Mouse (Mus musculus): Measurements from ENCODE around the gene Rnf208. TPM values are rescaled to one million over a fixed set of nuclear protein-coding genes. Genes with fewer than 3 reads are reported as not detected.

The Rnf208 gene
- polyA plus RNA-seq, 1 experiment from 2014 or later, result 80.4 TPM

GRCm38 (mm10) chr2:25226864-25227263 is 15.2 kb upstream of the Rnf208 start:
- Histone ChIP-seq H3K36me3 (peaks cover 1% of the 10 kb centered on the region; the same call in 1 of the 2 replicates), H3K4me1 (peaks cover 25% of the 10 kb centered on the region), H3K9ac (replicated peaks) (no peak overlapping the region), H3K9me3 (no peaks in the 10 kb centered on the region), H3K27me3 (no peaks in the 10 kb centered on the region), H3K4me3 (no peak overlapping the region), H3K4me2 (replicated peaks) (no peak overlapping the region), H3K27ac (replicated peaks) (no peak overlapping the region)
- no peak for ATAC-seq (replicated peaks)
- WGBS, result 87% methylated on average over 5 of the region's 5 CpGs

GRCm38 (mm10) chr2:25227406-25227805 is 14.6 kb upstream of the Rnf208 start:
- Histone ChIP-seq H3K9ac (replicated peaks) (no peak overlapping the region), H3K4me2 (replicated peaks) (no peak overlapping the region), H3K4me1 (peaks cover 25% of the 10 kb centered on the region), H3K4me3 (no peak overlapping the region), H3K36me3 (no peaks in the 10 kb centered on the region), H3K27me3 (no peaks in the 10 kb centered on the region), H3K27ac (replicated peaks) (no peak overlapping the region), H3K9me3 (no peaks in the 10 kb centered on the region)
- no peak for ATAC-seq (replicated peaks)
- 92% methylated on average over 4 of the region's 4 CpGs for WGBS

DNA sequence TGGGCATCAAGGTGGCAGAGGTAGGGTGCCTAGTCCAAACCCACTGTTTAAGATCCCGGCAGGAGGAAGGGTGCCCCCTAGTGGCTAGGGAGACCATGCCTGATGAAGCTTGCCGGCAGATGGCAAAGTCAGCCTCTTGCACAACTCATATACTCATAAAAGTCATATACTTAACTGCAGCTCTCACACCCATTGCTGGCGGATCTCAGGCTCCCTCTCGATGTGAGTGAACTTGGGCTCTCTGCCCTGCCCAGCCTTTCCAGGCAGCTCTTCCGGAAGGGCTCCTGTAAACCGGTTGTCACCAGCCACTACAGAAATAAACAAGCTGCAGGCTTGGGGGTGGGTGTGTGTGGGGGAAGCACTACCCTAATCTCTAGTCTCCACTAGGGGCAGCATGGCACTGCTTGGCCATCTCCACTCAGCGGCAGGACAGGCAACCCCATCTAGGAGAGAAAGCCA is 13.6 kb upstream of the Rnf208 start:
- H3K4me3 ChIP-seq, result peak overlapping the region; percentile 16
- ATAC-seq (replicated peaks), result no peak
- WGBS, result under 1% methylated on average over 7 of the region's 7 CpGs
- peaks cover 21% of the 10 kb centered on the region for H3K4me1 ChIP-seq
- H3K4me2 ChIP-seq (replicated peaks), result peak overlapping the region; percentile 36
- peak overlapping the region; percentile 26; the same call in 1 of the 2 replicates for H3K9ac ChIP-seq (replicated peaks)
- H3K36me3 ChIP-seq, result no peaks in the 10 kb centered on the region
- H3K9me3 ChIP-seq, result no peaks in the 10 kb centered on the region
- no peaks in the 10 kb centered on the region for H3K27me3 ChIP-seq
- H3K27ac ChIP-seq (replicated peaks), result peak overlapping the region; percentile 72

DNA sequence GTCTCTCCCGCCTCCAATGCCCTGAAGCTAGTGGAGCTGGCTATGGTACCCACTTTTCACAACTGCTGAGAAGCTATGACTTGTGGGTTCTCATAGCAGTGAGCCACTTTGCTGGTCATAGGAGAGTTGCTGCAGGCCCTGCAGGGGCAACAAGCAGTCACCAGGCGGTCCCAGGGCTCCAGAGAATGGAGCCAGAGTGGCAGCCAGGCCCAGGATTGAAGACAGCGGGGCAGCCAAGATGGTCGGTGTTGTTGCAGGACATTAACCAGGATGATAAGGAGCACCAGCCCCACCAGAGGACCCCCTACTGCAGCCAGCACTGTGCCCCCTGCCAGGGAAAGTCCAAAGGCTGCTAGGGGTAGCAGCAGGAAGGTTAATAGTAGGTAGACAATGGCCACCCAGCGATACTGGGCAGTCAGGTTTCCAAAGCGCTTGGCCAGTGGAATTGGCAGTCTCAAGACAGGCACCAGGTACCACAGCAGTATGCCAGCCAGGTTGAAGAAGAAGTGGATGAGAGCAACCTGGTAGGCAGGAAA is 13.0 kb upstream of the Rnf208 start:
- no peak for ATAC-seq (replicated peaks)
- Histone ChIP-seq H3K4me3 (no peak overlapping the region), H3K9me3 (no peaks in the 10 kb centered on the region), H3K9ac (replicated peaks) (no peak overlapping the region), H3K27ac (replicated peaks) (0 out of 2 replicates have a peak overlapping the region, but pooled peaks have one; percentile 72), H3K4me1 (peaks cover 17% of the 10 kb centered on the region), H3K36me3 (no peaks in the 10 kb centered on the region), H3K4me2 (replicated peaks) (peak overlapping the region; percentile 36; the same call in 1 of the 2 replicates), H3K27me3 (no peaks in the 10 kb centered on the region)
- 71% methylated on average over 6 of the region's 6 CpGs for WGBS

GRCm38 (mm10) chr2:25229582-25229981 is 12.5 kb upstream of the Rnf208 start:
- ATAC-seq (replicated peaks), result no peak
- no peaks in the 10 kb centered on the region for H3K27me3 ChIP-seq
- H3K27ac ChIP-seq (replicated peaks), result no peak overlapping the region
- WGBS, result 82% methylated on average over 5 of the region's 5 CpGs
- peaks cover 17% of the 10 kb centered on the region for H3K4me1 ChIP-seq
- H3K4me2 ChIP-seq (replicated peaks), result no peak overlapping the region
- H3K9me3 ChIP-seq, result no peaks in the 10 kb centered on the region
- no peaks in the 10 kb centered on the region for H3K36me3 ChIP-seq
- H3K9ac ChIP-seq (replicated peaks), result no peak overlapping the region
- no peak overlapping the region for H3K4me3 ChIP-seq

- peaks cover 13% of the 10 kb centered on the region for H3K4me1 ChIP-seq
- no peaks in the 10 kb centered on the region for H3K27me3 ChIP-seq
- no peak overlapping the region for H3K4me3 ChIP-seq
- no peaks in the 10 kb centered on the region for H3K36me3 ChIP-seq
- ATAC-seq (replicated peaks), result no peak
- 90% methylated on average over 7 of the region's 7 CpGs for WGBS
- H3K27ac ChIP-seq (replicated peaks), result no peak overlapping the region
- H3K4me2 ChIP-seq (replicated peaks), result no peak overlapping the region
- no peaks in the 10 kb centered on the region for H3K9me3 ChIP-seq
- no peak overlapping the region for H3K9ac ChIP-seq (replicated peaks)
Observed at GRCm38 (mm10) chr2:25230581-25230980, 11.5 kb upstream of the Rnf208 start.

GRCm38 (mm10) chr2:25231038-25231437 is 11.0 kb upstream of the Rnf208 start:
- Histone ChIP-seq H3K27me3 (no peaks in the 10 kb centered on the region), H3K4me2 (replicated peaks) (no peak overlapping the region), H3K9ac (replicated peaks) (no peak overlapping the region), H3K9me3 (no peaks in the 10 kb centered on the region), H3K4me3 (no peak overlapping the region), H3K4me1 (peaks cover 8% of the 10 kb centered on the region; the same call in 1 of the 2 replicates), H3K36me3 (no peaks in the 10 kb centered on the region), H3K27ac (replicated peaks) (no peak overlapping the region)
- WGBS, result 53% methylated on average over 12 of the region's 12 CpGs
- ATAC-seq (replicated peaks), result no peak

DNA sequence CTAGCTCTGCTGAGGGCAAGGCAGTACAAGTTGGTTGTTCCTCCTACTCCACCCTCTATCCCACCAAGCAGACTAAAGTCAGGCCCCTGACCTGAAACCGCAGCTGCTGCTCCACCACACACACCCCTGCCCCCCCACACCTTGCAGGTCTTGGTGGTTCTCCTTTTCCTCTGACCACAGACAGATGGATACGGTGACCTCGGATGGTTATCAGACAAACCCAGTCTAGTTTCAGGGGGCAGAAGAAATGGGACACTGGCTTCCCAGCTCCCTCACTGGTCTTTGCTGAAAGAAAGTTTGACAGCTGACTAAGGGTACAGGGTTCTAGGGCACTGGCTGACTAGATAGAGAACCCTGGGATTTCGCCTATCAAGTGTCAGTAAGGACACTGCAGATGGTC is 8.6 kb upstream of the Rnf208 start:
- H3K27me3 ChIP-seq, result peaks cover 5% of the 10 kb centered on the region; the same call in 1 of the 2 replicates
- no peak overlapping the region for H3K4me2 ChIP-seq (replicated peaks)
- ATAC-seq (replicated peaks), result no peak
- peaks cover 6% of the 10 kb centered on the region; the same call in 1 of the 2 replicates for H3K4me1 ChIP-seq
- no peaks in the 10 kb centered on the region for H3K9me3 ChIP-seq
- H3K27ac ChIP-seq (replicated peaks), result no peak overlapping the region
- H3K36me3 ChIP-seq, result no peaks in the 10 kb centered on the region
- H3K9ac ChIP-seq (replicated peaks), result no peak overlapping the region
- WGBS, result 75% methylated on average over 4 of the region's 4 CpGs
- H3K4me3 ChIP-seq, result no peak overlapping the region

DNA sequence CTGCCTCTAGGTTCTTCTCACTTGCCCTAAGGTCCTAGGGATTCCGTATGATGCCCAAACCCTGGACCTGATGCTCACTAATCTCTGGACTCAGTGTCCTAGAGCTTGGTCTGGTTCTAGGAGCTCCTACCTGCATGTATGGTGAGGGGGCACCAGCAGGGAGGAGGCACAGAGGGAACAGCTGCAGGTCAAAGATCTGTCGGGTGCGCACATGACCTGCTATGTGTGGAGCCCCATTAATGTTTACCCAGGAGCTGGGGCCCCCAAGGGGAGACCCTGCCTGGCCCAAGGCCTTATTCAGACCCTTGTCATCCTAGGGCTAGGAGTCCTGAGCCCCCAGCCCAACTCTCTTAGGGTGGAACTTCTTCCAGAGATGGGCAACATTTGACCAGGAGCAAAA is 8.0 kb upstream of the Rnf208 start, which contains the start of gene Slc34a3:
Slc34a3 (minus strand) TSS at position 315 of the 400 bp plus-strand sequence.
- Histone ChIP-seq H3K27me3 (peaks cover 5% of the 10 kb centered on the region; the same call in 1 of the 2 replicates), H3K4me2 (replicated peaks) (no peak within 1 kb of the TSS), H3K4me3 (no peak within 1 kb of the TSS), H3K9me3 (no peaks in the 10 kb centered on the region), H3K27ac (replicated peaks) (no peak within 1 kb of the TSS), H3K4me1 (no peaks in the 10 kb centered on the region), H3K36me3 (no peaks in the 10 kb centered on the region), H3K9ac (replicated peaks) (no peak within 1 kb of the TSS)
- 92% methylated on average over 3 of the region's 3 CpGs for whole genome bisulfite sequencing
- ATAC-seq (replicated peaks), result no peak

DNA sequence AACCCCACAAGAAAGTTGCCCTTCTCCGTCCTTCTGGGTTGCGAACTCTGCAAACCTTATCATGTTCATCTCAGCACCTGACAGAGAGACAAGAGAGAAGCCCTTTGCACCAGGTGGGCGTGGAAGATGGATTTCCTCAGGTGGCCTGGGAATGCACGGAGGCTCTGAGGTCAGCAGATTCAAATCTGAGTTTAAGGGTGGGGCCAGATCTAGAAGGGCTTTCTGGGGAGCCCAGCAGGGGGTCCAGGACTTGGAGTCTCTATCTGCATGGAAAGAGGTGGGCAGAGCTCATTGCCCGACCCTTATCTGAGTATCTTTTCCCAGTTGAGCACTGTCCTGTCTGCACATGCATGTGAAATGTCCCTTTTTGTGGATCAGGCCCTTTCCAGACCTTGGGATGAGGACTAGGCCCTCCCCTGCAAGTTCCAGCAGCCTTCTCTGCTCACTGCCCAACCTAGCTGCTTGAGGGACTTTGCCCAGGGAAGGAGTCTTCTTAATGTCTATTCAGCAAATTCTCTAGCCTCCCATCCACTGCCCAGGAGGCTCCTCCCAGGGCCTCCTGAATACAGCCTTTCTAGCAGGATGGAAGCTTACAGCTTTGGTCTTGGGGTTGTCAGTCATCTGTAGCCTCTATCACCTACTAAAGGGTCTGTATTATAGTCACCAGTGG is 7.4 kb upstream of the Rnf208 start:
- no peak overlapping the region for H3K4me3 ChIP-seq
- H3K9me3 ChIP-seq, result no peaks in the 10 kb centered on the region
- no peaks in the 10 kb centered on the region for H3K36me3 ChIP-seq
- H3K27ac ChIP-seq (replicated peaks), result no peak overlapping the region
- no peaks in the 10 kb centered on the region for H3K4me1 ChIP-seq
- no peak overlapping the region for H3K9ac ChIP-seq (replicated peaks)
- H3K27me3 ChIP-seq, result peaks cover 5% of the 10 kb centered on the region; the same call in 1 of the 2 replicates
- WGBS, result 78% methylated on average over 5 of the region's 5 CpGs
- H3K4me2 ChIP-seq (replicated peaks), result no peak overlapping the region
- no peak for ATAC-seq (replicated peaks)

- H3K9ac ChIP-seq (replicated peaks), result no peak within 1 kb of the TSS
- H3K4me1 ChIP-seq, result peaks cover 12% of the 10 kb centered on the region
- H3K27me3 ChIP-seq, result peaks cover 5% of the 10 kb centered on the region; the same call in 1 of the 2 replicates
- H3K4me2 ChIP-seq (replicated peaks), result no peak within 1 kb of the TSS
- H3K27ac ChIP-seq (replicated peaks), result no peak within 1 kb of the TSS
- H3K4me3 ChIP-seq, result no peak within 1 kb of the TSS
- no peaks in the 10 kb centered on the region for H3K9me3 ChIP-seq
- ATAC-seq (replicated peaks), result no peak
- WGBS, result 31% methylated on average over 8 of the region's 8 CpGs
- H3K36me3 ChIP-seq, result no peaks in the 10 kb centered on the region
Observed at GRCm38 (mm10) chr2:25236614-25237013, 5.4 kb upstream of the Rnf208 start, which contains the start of gene Rnf224. TSS of gene Rnf224 (minus strand) at chr2:25236787.

GRCm38 (mm10) chr2:25237522-25237921 is 4.5 kb upstream of the Rnf208 start:
- 71% methylated on average over 4 of the region's 4 CpGs for WGBS
- Histone ChIP-seq H3K9me3 (no peaks in the 10 kb centered on the region), H3K27me3 (peaks cover 5% of the 10 kb centered on the region; the same call in 1 of the 2 replicates), H3K9ac (replicated peaks) (no peak overlapping the region), H3K27ac (replicated peaks) (no peak overlapping the region), H3K4me3 (no peak overlapping the region), H3K4me1 (peaks cover 15% of the 10 kb centered on the region), H3K4me2 (replicated peaks) (no peak overlapping the region), H3K36me3 (no peaks in the 10 kb centered on the region)
- no peak for ATAC-seq (replicated peaks)
